Mouse (Mus musculus) ES-Bruce4 (cell line): ENCODE measurements at regions not wholly inside any gene's neighbourhood (a gene's known extent, or its start where the extent isn't known, plus 50 kb on each side); places are given as distances from the start of the nearest gene placed in this dataset.

Experiments
- CTCF ChIP-seq: IDR thresholded peaks from one replicate; pipeline ENCODE4 v1.8.1; 2011; ENCODE audit warnings: low read depth, low read length
- EP300 ChIP-seq: IDR thresholded peaks from 2 replicates; pipeline ENCODE4 v1.6.1; 2011; ENCODE audit warnings: low read depth, low read length; ENCODE audit not compliant: insufficient read depth
- POLR2A ChIP-seq: IDR thresholded peaks from one replicate; pipeline ENCODE4 v1.8.1; 2011; ENCODE audit warnings: low read length; ENCODE audit not compliant: insufficient read depth

DNA sequence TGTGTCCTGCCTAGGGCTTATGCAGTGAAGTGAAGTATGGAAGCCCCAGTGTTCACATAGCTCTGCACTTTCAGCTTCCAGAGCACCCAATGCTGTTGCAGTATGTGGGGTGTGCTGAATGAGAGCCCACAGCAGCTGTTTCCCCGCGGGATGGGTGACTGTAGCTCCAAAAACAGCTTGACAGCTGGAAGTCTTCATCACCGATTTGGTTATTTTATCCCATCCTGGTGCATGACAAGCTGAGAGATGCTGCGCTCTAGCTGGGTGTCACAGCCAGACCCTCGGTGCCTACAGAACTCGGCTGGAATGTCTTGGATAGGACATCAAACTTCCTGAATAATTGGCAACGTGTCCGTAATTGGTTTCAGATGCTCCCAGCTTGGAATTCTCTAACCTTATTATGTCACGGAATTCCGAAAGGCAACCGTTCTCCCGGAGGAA, 134.1 kb downstream of the Ackr3 start:
- TF ChIP-seq EP300 (no peak), POLR2A (no peak), CTCF (no peak)
